Mouse (Mus musculus) ovary, adult 18-20 months (tissue): Measurements from ENCODE around the gene Arhgap22.
A peak's percentile ranks its signal among the peaks of the same experiment; 100 is the strongest.

Source experiments
- DNase-seq: peaks from one replicate; pipeline ENCODE4 v3.0.0; 2022; ENCODE audit warnings: low spot score, mixed read lengths

The Arhgap22 gene

DNA sequence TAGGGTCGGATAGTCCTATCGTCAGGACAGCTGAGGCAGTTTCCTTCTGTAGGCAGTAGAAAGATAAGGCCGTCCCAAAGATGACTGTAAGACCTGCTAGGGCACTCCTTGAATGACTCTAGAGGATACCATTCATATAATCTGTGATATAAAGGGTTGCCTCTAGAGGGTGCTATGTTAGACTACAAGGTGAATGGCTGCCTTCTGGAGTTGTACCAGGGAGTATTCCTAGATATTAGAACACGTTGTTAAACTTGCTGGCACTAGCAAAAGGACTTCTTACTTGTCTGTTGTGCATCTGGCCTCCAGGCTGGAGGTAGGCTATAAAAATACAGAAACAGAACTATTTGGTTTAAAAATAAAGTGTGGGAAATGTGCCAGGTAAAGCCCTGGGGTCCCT, 117.2 kb downstream of the Arhgap22 start:
- DNase-seq = no peak

DNA sequence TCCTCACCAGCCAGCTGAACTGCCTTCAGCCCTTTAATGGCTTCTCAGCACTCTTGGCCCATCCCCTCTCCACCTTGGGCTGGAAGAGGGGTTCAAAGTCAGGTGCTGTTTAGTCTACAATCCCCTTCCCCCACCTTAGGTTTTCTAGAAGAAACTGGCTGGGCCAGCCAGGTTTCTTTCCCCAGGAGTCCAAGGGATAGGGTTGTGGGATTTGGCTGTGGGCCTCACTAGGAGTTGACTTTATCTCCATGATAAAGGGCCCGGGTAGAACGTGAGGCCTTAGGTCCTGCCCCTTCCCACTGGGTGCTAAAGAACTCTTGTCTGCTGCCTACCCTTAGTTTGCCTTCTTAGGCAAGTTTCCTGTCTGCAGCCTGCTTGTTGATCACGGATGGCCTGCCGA, 117.8 kb downstream of the Arhgap22 start:
- DNase-seq = no peak

DNA sequence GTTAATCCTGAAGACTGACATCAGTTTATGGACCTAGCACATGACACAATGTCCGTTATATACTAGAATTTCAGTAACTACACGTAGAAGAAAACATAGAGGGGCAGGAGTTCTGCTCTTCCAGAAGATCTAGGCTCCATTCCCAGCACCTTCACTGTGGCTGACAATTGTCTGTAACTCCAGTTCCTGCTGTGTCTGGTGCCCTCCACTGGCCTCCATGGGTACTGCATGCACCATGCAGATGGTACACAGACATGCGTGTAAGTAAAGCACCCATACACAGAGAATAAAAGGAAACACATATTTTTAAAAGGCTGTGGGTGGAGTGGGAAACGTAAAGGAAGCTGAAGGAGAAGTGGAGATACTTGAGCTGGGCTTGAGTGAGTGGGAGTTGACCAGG, 120.0 kb downstream of the Arhgap22 start:
- DNase-seq = no peak

- DNase-seq = no peak
These were observed 120.6 kb downstream of the Arhgap22 start for GRCm38 (mm10) chr14:33334402-33334801.

DNA sequence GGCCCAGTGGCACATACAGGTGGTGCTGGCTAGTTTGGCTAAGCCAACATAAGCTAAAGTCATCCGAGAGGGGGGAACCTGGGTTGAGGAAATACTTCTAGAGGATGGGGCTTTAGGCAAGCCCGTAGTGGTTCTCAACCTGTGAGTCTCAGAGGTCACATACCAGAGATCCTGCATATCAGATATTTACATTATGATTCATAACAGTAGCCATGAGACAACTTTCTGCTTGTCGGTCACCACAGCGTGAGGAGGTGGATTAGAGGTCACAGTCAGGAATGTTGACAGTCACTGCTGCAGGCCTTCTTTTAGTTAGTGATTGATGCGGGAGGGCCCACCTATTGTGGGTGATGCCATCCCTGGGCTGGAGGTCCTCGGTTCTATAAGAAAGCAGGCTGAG, 121.9 kb downstream of the Arhgap22 start:
- DNase-seq = no peak

DNA sequence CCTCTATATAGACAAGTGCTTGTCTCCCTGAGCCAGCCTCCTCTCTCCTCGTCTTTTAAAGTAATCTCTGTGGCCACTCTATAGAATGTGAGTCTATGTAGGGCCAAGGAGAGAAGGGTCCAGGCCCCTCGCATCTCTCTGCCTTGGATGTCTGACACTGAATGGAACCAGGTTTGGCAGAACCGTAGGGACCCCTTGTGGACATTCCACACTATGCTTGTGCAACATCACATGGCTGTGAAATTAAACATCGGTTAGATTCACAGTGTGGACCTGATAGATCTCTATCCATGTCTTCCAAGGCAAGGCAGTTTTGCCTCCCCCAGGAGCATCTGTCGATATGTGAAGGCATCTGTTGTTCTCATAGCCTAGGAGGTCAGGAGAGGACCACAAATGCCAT, 124.9 kb downstream of the Arhgap22 start:
- no peak for DNase-seq

DNA sequence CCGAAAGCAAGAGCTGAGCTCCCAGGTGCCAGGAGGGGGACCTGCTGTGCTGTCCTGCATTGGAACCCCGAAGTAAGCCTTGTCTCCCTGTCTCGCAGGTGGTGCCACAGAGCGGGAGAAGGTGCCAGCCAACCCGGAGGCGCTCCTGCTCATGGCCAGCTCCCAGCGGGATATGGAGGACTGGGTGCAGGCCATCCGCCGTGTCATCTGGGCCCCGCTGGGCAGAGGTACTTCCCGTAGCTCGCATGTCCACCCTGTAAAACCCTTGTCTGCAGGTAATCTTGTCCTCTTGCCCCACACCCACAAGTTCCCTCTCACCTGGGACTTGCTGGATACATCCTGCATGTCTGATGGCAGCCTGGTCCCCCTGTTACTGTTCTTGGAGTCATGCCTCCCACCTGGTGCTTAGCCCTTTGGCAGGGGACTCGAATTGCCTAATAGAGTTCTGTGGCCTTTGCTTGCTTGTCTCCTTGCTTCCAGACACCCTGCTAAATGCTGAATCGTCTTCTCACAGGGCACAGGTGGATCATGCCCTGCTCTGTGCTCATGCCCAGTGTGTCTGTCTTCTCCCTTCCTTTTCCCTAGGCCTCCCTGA, 129.4 kb downstream of the Arhgap22 start:
- DNase-seq = no peak

- DNase-seq = no peak
These were observed 132.7 kb downstream of the Arhgap22 start for GRCm38 (mm10) chr14:33346546-33346945.

DNA sequence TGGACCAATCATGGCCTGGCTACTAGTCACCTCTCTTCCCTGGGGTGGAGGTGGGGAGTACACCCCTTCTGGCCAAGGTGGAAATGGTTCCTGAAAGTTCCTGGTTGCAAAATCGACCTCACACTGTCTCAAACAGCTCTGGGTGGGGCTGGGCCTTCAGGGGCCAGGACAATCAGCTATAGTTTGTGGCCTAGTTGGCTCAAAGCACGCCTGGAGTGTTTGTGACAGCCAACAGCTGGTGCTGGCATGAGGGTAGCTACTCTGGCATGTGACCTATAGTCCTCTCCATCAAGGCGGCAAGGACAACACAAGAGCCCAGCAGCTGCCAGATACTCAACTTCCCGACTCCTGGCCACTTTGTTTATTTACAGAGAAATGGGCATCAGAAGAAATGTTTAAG, 133.9 kb downstream of the Arhgap22 start:
- no peak for DNase-seq

DNA sequence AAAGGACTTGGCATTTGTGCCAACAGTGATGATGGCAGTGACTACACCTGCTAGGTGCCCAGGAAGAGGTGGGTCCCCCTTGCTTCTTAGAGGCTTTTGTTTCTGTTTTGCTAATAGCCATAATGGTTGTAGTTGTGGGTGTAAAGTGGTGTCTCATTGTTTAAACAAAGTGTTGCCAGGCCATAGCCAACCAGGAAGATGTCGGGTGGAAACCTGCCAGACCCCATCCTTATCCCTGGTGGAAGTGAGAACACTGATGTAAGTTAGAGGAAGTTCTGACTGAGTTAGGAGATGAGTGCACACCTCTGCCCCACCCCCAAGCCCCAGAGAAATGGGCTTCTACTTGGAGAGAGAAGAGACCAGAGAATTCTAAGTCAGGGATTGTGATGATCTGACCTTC, 134.3 kb downstream of the Arhgap22 start:
- no peak for DNase-seq

GRCm38 (mm10) chr14:33351019-33351418, 137.2 kb downstream of the Arhgap22 start:
- DNase-seq = no peak

- no peak for DNase-seq
These were observed 138.3 kb downstream of the Arhgap22 start for GRCm38 (mm10) chr14:33351984-33352722.

- no peak for DNase-seq
These were observed 139.1 kb downstream of the Arhgap22 start for GRCm38 (mm10) chr14:33352890-33353289.

GRCm38 (mm10) chr14:33355276-33355675, 141.4 kb downstream of the Arhgap22 start:
- DNase-seq = no peak

DNA sequence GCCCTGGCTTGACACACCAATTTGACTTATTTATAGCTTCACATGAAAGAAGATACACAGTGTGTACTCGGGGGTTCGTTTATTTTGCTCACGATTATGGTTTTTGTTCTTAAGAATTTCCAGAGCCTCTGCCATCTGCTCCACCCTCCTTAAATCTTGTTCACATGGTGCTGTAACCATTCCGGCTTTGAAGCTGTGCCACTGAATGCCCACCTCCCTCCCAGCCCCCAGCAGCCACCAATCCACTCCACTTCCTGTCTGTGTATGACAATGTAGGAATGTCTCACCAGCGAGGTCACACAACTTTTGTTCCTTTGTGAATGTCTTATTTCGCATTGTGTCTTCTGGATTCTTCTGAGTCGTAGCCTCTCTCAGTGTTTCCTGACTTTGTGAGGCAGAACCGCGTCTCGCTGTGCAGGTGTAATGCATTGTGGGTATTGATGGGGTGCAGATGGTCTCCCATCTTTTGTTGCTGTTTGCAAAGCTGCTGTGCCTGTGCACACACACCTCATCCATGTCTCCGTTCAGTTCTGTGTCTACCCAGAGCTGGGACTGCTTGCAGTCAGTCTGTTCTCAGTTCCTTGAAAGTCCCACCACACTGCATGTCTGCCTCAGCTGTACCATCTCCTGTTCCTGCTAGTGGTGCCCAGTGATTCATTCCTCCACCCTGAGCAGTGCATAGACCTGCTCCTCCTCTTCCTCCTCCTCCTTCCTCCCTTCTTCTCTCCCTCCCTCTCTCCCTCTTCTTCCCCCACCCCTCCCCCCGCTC, 144.0 kb downstream of the Arhgap22 start:
- DNase-seq = no peak

GRCm38 (mm10) chr14:33358891-33359290, 145.1 kb downstream of the Arhgap22 start:
- DNase-seq = no peak

- DNase-seq = no peak
These were observed 147.7 kb downstream of the Arhgap22 start for GRCm38 (mm10) chr14:33361546-33361945.

GRCm38 (mm10) chr14:33362122-33362521, 148.3 kb downstream of the Arhgap22 start:
- no peak for DNase-seq

GRCm38 (mm10) chr14:33362807-33363206, 149.0 kb downstream of the Arhgap22 start:
- DNase-seq = peak; percentile 65

GRCm38 (mm10) chr14:33363611-33364010, 149.8 kb downstream of the Arhgap22 start:
- no peak for DNase-seq

- DNase-seq = no peak
These were observed 150.2 kb downstream of the Arhgap22 start for GRCm38 (mm10) chr14:33364061-33364460.

DNA sequence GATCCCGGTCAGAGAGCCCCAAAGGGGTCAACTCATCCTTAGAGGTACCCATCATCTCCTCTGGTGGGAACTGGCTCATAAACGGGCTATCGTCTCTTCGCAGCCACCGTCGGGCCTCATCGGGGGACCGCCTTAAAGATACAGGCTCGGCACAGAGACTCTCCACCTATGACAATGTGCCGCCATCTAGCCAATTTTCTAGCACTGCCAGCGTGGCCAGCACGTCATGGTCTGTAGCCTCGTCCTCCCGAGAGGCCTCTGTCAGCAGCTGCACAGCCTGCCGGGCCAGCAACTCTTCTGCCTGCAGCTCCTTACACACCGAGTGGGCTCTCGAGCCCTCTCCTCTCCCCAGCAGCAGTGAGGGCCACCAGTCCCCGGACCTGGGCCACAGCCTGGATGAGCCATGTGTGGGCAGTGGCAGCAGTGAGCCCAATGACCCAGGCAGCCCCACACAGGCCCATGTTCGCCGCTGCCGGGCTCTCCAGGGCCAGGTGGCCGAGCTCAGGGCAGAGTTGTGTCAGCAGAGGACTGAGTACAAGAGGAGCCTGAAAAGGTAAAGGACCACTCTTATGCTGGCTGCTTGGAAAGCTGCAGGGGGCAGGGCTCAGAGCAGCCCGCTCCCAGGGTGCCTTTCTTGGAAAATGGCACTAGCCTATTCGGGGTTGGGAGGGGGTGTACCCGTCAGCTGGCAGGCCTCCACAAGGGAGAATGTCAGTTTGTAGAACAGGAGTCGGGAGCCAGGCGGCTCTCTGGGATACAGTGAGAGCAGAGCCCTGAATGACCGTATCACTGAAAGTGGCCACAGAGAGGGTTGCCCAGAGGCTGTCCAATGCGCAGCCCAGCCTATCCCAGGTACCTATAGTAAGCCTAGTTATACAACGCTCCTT, 153.3 kb downstream of the Arhgap22 start:
- no peak for DNase-seq
